Mouse (Mus musculus) megakaryocyte, embryonic 14.5 days (primary cell): ENCODE measurements around the gene AC140267.1.

Source experiments
- FLI1 ChIP-seq: IDR thresholded peaks from 2 replicates; pipeline ENCODE4 v1.6.1; 2012; ENCODE audit warnings: low read length, inconsistent platforms, mixed read lengths
- GATA1 ChIP-seq: IDR thresholded peaks from 3 replicates; pipeline ENCODE4 v1.6.1; 2012; ENCODE audit warnings: mixed read lengths, low read length, inconsistent platforms, borderline replicate concordance

DNA sequence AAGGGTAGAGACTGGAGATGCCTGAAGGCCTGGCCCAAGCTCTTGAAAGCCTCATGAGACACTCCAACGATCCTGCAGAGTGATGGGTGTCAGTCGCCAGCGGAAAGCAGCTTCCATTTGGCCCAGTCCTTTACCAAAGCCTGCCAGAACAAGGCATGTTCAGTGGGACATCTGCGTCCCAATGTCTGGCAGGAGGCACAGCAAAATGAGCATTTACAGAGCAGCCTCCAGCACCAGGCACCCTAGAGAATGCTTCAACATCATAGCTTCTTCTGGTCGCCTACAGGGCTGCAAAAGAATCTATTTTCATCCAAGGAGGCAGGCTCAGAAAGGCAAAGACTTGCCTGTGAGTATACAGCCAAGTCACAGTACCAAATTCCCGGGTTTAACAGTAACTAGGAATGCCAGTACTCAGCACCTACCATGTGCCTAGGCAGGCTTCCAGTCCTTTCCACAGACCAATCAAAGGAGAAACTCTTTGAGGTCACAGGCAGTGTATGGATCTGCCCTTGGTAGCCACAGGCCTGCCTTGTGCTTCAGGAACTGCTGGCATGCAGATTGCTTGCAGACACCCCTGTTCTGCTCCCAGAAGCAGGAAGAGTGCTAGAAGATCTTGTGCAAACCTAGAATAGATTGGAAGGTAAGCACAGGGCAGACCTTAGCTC is 33.4 kb upstream of the AC140267.1 start:
- TF ChIP-seq GATA1 (no peak), FLI1 (no peak)
